Mouse (Mus musculus): ENCODE measurements around the gene Sdk1.

Sdk1 gene

DNA sequence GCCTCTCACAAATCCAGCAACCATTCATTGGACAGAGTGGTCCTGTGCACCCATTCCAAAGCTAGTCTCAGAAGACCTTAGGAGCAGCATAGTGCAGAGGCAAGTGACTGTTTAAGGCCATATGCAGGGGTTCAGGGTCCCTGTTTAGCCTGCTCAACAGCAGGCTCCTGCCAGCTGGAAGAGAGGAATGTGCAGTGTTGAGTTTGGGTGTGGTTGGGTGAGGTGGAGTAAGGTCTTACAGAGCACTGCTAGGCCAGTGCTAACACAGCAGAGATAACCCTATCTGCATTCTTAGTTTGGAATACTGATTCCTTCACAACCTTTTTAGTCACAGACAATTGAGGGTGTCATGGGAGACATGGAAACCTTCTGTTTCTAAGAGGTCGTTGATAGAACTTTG lies 206.0 kb downstream of the Sdk1 start:
- DNase-seq (ENCODE audit: low spot score in 2 of 2), result no peak

GRCm38 (mm10) chr5:141463417-141463816 lies 222.1 kb downstream of the Sdk1 start:
- DNase-seq (ENCODE audit: low spot score in 2 of 2), result no peak

GRCm38 (mm10) chr5:141468821-141469220 lies 227.5 kb downstream of the Sdk1 start:
- no peak for DNase-seq (ENCODE audit: low spot score in 2 of 2)

DNA sequence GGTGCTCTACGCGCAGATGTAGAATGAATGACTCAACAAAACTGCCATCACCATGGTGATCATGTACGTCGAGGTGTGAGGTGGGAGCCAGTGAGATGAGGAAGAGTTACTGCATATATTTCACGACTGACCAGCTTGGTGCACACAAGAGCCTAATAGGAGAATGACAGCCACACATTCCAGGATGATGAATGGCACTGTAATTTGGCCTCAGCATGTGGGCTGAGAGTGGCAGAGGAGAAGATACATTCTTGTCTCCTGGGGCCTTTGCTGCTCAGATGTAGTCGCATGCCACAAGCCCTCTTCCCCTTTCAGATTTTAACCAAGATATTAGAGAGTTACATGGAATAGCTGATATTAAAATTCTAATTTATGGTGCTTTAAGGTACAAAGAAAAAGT lies 264.0 kb downstream of the Sdk1 start:
- DNase-seq (ENCODE audit: low spot score in 2 of 2), result no peak

GRCm38 (mm10) chr5:141506344-141506743 lies 265.1 kb downstream of the Sdk1 start:
- DNase-seq (ENCODE audit: low spot score in 2 of 2), result no peak

- no peak for DNase-seq (ENCODE audit: low spot score in 2 of 2)
These were observed 283.8 kb downstream of the Sdk1 start for GRCm38 (mm10) chr5:141524801-141525715.

DNA sequence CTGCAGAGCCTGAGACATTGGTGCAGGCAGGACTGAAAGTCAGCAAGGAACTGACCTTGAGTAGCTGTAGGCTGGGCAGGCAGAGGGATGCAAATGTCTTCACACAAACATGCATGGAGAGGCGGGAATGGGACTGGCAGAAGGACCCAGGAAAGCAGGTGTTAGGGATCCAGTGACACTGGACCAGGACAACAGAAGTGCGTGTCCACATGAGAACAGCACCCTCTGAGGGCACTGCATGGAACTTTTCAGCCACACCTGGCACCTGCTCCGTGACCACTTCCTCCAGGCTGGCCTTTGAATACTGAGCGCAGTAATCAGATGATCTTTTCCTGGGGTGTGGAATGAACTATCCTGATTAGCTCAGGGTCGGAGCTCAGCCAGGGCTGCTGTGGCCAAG lies 298.9 kb downstream of the Sdk1 start:
- DNase-seq (ENCODE audit: low spot score in 2 of 2), result no peak

GRCm38 (mm10) chr5:141542890-141543666 lies 301.8 kb downstream of the Sdk1 start:
- no peak for DNase-seq (ENCODE audit: low spot score in 2 of 2)

DNA sequence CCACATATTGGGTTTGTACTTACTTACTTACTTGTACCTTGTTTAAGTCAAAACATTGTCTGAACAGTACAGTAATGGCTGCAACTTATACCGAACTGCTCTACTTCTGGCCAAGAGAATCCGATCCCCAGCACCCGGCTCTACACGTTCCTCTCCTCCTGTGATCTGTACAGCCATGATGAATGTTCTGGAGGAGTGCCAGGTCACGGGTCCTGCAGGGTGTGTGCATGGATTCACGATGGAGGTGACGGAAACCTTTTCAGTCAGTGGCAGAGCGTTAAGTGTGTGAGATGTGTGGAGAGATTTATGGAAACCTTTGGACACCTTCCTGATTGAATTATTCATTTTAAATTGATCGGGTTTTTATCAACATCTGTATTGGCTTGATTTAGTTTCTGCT lies 312.2 kb downstream of the Sdk1 start:
- DNase-seq (ENCODE audit: low spot score in 2 of 2), result no peak

- DNase-seq (ENCODE audit: low spot score in 2 of 2), result no peak
These were observed 317.4 kb downstream of the Sdk1 start for GRCm38 (mm10) chr5:141558731-141559130.

GRCm38 (mm10) chr5:141560325-141560724 lies 319.0 kb downstream of the Sdk1 start:
- no peak for DNase-seq (ENCODE audit: low spot score in 2 of 2)

- DNase-seq (ENCODE audit: low spot score in 2 of 2), result no peak
These were observed 320.8 kb downstream of the Sdk1 start for GRCm38 (mm10) chr5:141561989-141562560.

GRCm38 (mm10) chr5:141564197-141564596 lies 322.9 kb downstream of the Sdk1 start:
- DNase-seq (ENCODE audit: low spot score in 2 of 2), result no peak

GRCm38 (mm10) chr5:141568106-141568505 lies 326.8 kb downstream of the Sdk1 start:
- no peak for DNase-seq (ENCODE audit: low spot score in 2 of 2)

GRCm38 (mm10) chr5:141570442-141570841 lies 329.2 kb downstream of the Sdk1 start:
- DNase-seq (ENCODE audit: low spot score in 2 of 2), result no peak

DNA sequence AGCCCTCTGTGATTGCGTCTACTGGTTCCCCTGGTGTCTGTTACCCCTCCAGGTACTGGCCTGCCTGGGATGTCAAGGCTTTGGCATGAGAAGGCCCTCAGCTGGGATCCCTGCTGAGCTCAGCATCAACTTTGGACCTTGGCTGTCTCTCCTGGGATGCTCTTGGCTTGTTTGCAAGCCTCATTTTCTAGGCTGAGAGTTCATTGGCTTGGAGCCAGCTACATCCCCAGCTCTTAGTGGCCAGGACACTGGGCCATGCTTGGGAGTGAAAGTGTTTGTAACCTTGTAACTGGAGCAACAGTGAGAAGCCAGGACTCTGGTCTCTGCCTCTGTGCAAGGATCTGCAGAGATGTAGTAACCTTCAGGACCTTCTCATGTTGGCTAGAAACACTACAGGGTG lies 333.0 kb downstream of the Sdk1 start:
- DNase-seq (ENCODE audit: low spot score in 2 of 2), result peak; percentile 3 to 55

GRCm38 (mm10) chr5:141591246-141591645 lies 350.0 kb downstream of the Sdk1 start:
- no peak for DNase-seq (ENCODE audit: low spot score in 2 of 2)

- DNase-seq (ENCODE audit: low spot score in 2 of 2), result no peak
These were observed 371.4 kb downstream of the Sdk1 start for GRCm38 (mm10) chr5:141612721-141613120.

- no peak for DNase-seq (ENCODE audit: low spot score in 2 of 2)
These were observed 374.5 kb downstream of the Sdk1 start for GRCm38 (mm10) chr5:141615763-141616162.

DNA sequence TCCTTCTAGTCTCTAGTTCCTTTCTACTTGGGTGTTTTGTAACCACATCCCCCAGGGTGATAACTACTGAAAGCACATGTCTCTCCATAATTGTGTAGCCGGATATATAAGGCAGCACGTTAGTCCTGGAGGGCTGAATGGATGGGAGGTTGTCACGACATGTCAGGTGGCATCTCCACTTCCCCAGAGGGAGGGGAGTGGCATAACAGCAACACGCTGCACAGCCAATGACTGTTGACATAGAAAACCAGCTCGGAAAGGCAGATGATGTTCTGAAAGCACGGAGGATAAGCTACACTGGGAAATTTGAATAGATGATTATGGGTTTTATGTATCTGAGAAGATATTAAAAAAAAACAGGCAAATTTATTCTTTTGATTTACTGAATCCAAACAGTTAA lies 376.4 kb downstream of the Sdk1 start:
- no peak for DNase-seq (ENCODE audit: low spot score in 2 of 2)

DNA sequence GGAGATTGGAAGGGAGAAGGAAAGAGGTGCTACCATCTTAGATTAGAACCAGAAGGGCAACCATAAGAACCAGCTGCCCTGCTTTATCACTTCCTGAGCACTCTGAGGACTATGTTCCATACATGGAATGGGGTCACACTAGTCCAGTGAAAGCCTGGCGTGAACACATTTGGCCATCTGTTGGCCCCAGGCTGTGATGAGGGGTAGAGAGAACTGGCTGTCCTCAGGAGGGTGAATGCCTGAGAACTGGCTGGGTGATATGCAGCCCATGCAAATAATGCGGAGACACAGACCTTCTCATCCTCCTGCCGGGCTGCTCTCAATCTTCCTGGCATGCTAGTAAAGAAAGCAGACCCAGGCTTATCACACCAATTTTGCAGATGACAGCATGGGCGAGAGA lies 384.1 kb downstream of the Sdk1 start:
- DNase-seq (ENCODE audit: low spot score in 2 of 2), result no peak

GRCm38 (mm10) chr5:141631641-141632040 lies 390.4 kb downstream of the Sdk1 start:
- DNase-seq (ENCODE audit: low spot score in 2 of 2), result no peak

DNA sequence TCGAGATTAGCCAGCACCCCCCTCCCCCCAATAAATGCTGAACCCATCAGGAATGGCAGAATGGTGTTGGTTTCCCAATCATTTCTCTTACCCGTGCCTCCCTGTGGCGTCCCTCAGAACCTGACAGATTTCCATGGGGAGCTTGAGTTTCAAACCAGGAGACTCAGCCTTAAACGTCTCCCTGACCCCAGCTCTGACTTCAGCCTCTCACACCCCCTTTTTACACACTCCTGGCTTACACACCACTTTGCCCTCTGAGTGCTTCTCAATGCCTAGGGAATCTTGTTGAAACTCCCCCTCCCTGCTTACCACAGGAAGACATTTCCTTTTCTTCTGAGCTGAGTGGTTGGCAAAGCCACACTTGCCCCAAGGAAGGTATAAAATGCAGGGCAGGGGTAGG lies 392.0 kb downstream of the Sdk1 start:
- no peak for DNase-seq (ENCODE audit: low spot score in 2 of 2)

Measured in urinary bladder, postnatal 36 days (tissue).